Mouse (Mus musculus) forebrain, embryonic 16.5 days (tissue): ENCODE measurements around the gene Prkca. TPM values are rescaled to one million over a fixed set of nuclear protein-coding genes. Genes with fewer than 3 reads are reported as not detected.

Experiments
- ATAC-seq: fragments of 200-750 bp; cut with Nextera tagmentation; 2 replicates; pipeline ENCODE4 v1.8.0; 2017; ENCODE audit warnings: mild to moderate bottlenecking, moderate library complexity
- H3K27ac ChIP-seq: fragments of 300-500 bp; sonication (generic); 2 replicates; pipeline ENCODE4 v1.5.1; 2014; ENCODE audit warnings: low read length, control low read depth
- H3K27me3 ChIP-seq: fragments of 300-500 bp; sonication (generic); replicated peaks from 2 replicates; pipeline ENCODE4 v1.6.1; 2014; ENCODE audit warnings: low read length; ENCODE audit not compliant: control insufficient read depth, insufficient read depth
- H3K36me3 ChIP-seq: fragments of 300-500 bp; sonication (generic); 2 replicates; pipeline ENCODE4 v1.6.1; 2014; ENCODE audit not compliant: control insufficient read depth, insufficient read depth
- H3K4me1 ChIP-seq: fragments of 300-500 bp; sonication (generic); replicated peaks from 2 replicates; pipeline ENCODE4 v1.6.1; 2014; ENCODE audit warnings: low read length; ENCODE audit not compliant: control insufficient read depth, insufficient read depth
- H3K4me2 ChIP-seq: fragments of 300-500 bp; sonication (generic); 2 replicates; pipeline ENCODE4 v1.6.1; 2014; ENCODE audit warnings: mild to moderate bottlenecking, low read length, control low read depth
- H3K4me3 ChIP-seq: fragments of 300-500 bp; sonication (generic); replicated peaks from 2 replicates; pipeline ENCODE4 v1.5.1; 2014; ENCODE audit warnings: mild to moderate bottlenecking, low read length, control low read depth
- H3K9ac ChIP-seq: fragments of 300-500 bp; sonication (generic); replicated peaks from 2 replicates; pipeline ENCODE4 v1.6.1; 2014; ENCODE audit warnings: low read depth, low read length, control low read depth
- H3K9me3 ChIP-seq: fragments of 300-500 bp; sonication (generic); 2 replicates; pipeline ENCODE4 v1.6.1; 2016; ENCODE audit warnings: low read length; ENCODE audit not compliant: control insufficient read depth
- WGBS: fragments of 180-500 bp; shearing (Covaris S2); extraction: QIAGEN DNeasy Blood & Tissue Kit; methylation state at CpG from one replicate; pipeline ENCODE4 v1.1.7; 2014; 5-methylcytosine and 5-hydroxymethylcytosine counted together
- polyA plus RNA-seq: library from polyadenylated mRNA; unstranded; fragments of >200 nt; fragmentation: Nextera tagmentation; extraction: Ambion mirVana; gene quantifications from 2 replicates; pipeline ENCODE4 v1.2.1, GENCODE M21; 2015

The Prkca gene
- polyA plus RNA-seq, 1 experiment from 2014 or later, result 7.5 TPM

DNA sequence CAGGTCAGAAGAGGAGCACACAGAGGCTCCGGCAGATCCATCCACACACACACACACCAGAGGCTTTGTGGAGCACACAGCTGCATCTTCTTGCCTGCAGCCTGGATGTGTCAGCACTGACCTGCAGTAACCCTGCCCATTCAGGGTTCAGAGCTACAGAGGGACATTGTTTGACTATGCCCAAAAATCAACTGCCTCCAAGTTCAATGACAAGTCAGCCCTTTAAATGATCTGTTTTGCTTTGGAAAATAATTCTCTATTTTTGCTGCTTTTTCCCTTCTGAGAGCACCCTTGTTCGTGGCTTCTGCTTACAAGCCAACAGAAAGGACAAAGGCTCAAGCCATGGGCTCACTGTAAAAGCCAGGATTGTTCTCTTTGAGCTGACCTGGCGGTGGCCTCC is 322.8 kb downstream of the Prkca start:
- no peak overlapping the region for H3K9ac ChIP-seq
- no peak overlapping the region for H3K4me2 ChIP-seq
- no peak overlapping the region for H3K27ac ChIP-seq
- peaks cover 11% of the 10 kb centered on the region for H3K4me1 ChIP-seq
- ATAC-seq, result no peak
- no peak overlapping the region for H3K4me3 ChIP-seq
- WGBS, result 72% methylated on average over 3 of the region's 3 CpGs
- H3K36me3 ChIP-seq, result no peaks in the 10 kb centered on the region
- no peaks in the 10 kb centered on the region for H3K27me3 ChIP-seq
- no peaks in the 10 kb centered on the region for H3K9me3 ChIP-seq

DNA sequence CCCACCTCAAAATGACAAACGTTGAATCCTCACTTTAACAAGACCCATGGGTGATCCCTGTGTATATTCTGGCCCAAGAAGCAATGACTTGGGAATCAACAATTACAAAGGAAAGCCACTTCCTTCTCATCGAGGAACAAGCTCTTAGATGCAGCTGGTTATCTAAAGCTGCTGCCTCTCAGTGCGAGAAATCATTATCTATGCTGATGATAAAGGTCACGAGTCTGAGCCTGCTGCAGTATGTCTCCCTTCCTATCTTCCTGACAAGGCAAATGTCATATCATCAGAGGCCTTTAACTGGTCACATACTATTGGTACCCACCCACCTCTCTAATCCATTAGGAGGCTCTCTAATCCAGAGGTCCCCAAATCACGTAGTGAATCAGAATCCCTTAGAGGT is 328.4 kb downstream of the Prkca start:
- no peak overlapping the region for H3K27ac ChIP-seq
- no peaks in the 10 kb centered on the region for H3K4me1 ChIP-seq
- no peak overlapping the region for H3K9ac ChIP-seq
- H3K4me2 ChIP-seq, result no peak overlapping the region
- no peaks in the 10 kb centered on the region for H3K27me3 ChIP-seq
- H3K4me3 ChIP-seq, result no peak overlapping the region
- no peak for ATAC-seq
- 88% methylated on average over 5 of the region's 5 CpGs for WGBS
- no peaks in the 10 kb centered on the region for H3K9me3 ChIP-seq
- no peaks in the 10 kb centered on the region for H3K36me3 ChIP-seq

- Histone ChIP-seq H3K4me1 (no peaks in the 10 kb centered on the region), H3K9me3 (no peaks in the 10 kb centered on the region), H3K4me3 (no peak overlapping the region), H3K36me3 (no peaks in the 10 kb centered on the region), H3K9ac (no peak overlapping the region), H3K4me2 (no peak overlapping the region), H3K27me3 (no peaks in the 10 kb centered on the region), H3K27ac (no peak overlapping the region)
- 78% methylated on average over 5 of the region's 5 CpGs for WGBS
- no peak for ATAC-seq
Observed at GRCm38 (mm10) chr11:108013390-108013789, 330.3 kb downstream of the Prkca start.

GRCm38 (mm10) chr11:108010465-108010864 is 333.3 kb downstream of the Prkca start:
- Histone ChIP-seq H3K36me3 (no peaks in the 10 kb centered on the region), H3K27ac (no peak overlapping the region), H3K27me3 (no peaks in the 10 kb centered on the region), H3K9me3 (no peaks in the 10 kb centered on the region), H3K4me2 (no peak overlapping the region), H3K9ac (no peak overlapping the region), H3K4me1 (no peaks in the 10 kb centered on the region), H3K4me3 (no peak overlapping the region)
- WGBS, result 82% methylated on average over 4 of the region's 4 CpGs
- no peak for ATAC-seq

- 0 out of 2 replicates have a peak, but pooled peaks cover 3% of the 10 kb centered on the region for H3K4me1 ChIP-seq
- H3K9ac ChIP-seq, result no peak overlapping the region
- 81% methylated on average over 3 of the region's 3 CpGs for WGBS
- no peak overlapping the region for H3K27ac ChIP-seq
- H3K36me3 ChIP-seq, result no peaks in the 10 kb centered on the region
- H3K4me3 ChIP-seq, result no peak overlapping the region
- no peaks in the 10 kb centered on the region for H3K9me3 ChIP-seq
- no peaks in the 10 kb centered on the region for H3K27me3 ChIP-seq
- no peak overlapping the region for H3K4me2 ChIP-seq
- ATAC-seq, result no peak
Observed at GRCm38 (mm10) chr11:107998891-107999290, 344.8 kb downstream of the Prkca start.

DNA sequence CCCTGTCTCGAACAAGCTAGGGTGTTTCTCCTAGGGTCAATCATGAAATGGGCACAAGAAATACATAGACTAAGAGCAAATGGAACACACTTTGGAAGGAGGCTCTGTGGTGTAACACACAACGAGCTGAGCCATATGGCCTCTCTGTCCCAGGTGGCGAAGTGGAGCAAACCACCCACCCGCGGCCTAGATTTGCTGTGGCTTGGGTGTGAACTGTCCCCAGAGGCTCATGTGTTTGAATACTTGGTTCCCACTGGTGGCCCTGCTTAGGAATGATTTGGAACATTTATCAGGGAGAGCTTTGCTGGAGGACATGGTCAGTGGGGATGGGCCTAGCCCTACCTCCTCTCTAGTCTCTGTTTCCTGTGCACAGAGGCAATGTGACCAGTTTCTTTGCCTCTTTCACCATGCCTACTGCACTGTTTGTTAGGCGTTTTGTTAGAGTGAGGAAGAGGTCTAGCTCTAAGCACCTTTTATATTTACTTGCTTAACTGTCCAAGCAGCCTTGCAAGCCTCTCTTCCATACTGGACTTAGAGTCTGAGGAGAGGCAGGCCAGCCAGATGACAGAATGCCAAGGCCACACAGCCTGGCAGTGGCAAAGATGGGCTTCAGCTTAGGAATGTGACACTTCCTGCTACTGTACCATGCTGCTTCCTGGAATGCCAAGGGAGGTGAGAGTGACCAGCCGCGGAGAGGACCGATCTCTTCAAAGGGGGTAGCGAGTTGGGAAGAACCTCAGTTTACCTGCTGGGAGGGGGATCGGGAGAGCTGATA is 346.6 kb downstream of the Prkca start:
- H3K4me1 ChIP-seq, result peaks cover 3% of the 10 kb centered on the region; the same call in 1 of the 2 replicates
- ATAC-seq, result no peak
- 83% methylated on average over 11 of the region's 11 CpGs for WGBS
- H3K4me3 ChIP-seq, result no peak overlapping the region
- H3K36me3 ChIP-seq, result no peaks in the 10 kb centered on the region
- H3K27me3 ChIP-seq, result no peaks in the 10 kb centered on the region
- no peak overlapping the region for H3K4me2 ChIP-seq
- no peak overlapping the region for H3K27ac ChIP-seq
- no peak overlapping the region for H3K9ac ChIP-seq
- no peaks in the 10 kb centered on the region for H3K9me3 ChIP-seq

GRCm38 (mm10) chr11:107994487-107994886 is 349.2 kb downstream of the Prkca start:
- no peak overlapping the region for H3K4me3 ChIP-seq
- 50% methylated on average over 6 of the region's 6 CpGs for WGBS
- peaks cover 3% of the 10 kb centered on the region; the same call in 1 of the 2 replicates for H3K4me1 ChIP-seq
- H3K27ac ChIP-seq, result no peak overlapping the region
- ATAC-seq, result peak; percentile 54; the same call in 1 of the 2 replicates
- H3K36me3 ChIP-seq, result no peaks in the 10 kb centered on the region
- H3K4me2 ChIP-seq, result no peak overlapping the region
- H3K27me3 ChIP-seq, result no peaks in the 10 kb centered on the region
- no peak overlapping the region for H3K9ac ChIP-seq
- H3K9me3 ChIP-seq, result no peaks in the 10 kb centered on the region

GRCm38 (mm10) chr11:107993792-107994191 is 349.9 kb downstream of the Prkca start:
- no peak overlapping the region for H3K9ac ChIP-seq
- ATAC-seq, result no peak
- no peak overlapping the region for H3K27ac ChIP-seq
- no peaks in the 10 kb centered on the region for H3K9me3 ChIP-seq
- peaks cover 3% of the 10 kb centered on the region; the same call in 1 of the 2 replicates for H3K4me1 ChIP-seq
- no peak overlapping the region for H3K4me2 ChIP-seq
- no peaks in the 10 kb centered on the region for H3K36me3 ChIP-seq
- no peak overlapping the region for H3K4me3 ChIP-seq
- no peaks in the 10 kb centered on the region for H3K27me3 ChIP-seq
- WGBS, result 85% methylated on average over 2 of the region's 3 CpGs

DNA sequence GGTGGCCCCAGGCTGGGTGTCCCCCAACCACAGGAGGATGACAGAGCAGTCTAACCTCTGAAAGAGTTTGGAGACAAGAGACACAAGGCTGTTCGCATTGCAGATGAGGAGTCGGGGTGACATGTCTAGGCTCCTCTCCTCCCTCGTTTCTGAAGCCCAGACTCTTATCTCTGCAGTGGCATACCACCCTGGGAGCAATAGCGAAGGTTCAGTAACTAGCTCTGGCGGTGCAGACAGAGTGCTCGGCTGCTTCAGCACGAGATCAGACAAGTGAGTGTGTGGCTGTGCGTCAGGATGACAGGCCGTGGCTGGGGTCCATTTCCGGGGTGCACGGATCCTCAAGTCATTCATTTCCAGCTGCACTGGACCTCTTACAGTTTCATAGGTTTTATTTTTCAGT is 351.2 kb downstream of the Prkca start:
- no peak for ATAC-seq
- 47% methylated on average over 11 of the region's 11 CpGs for WGBS
- no peaks in the 10 kb centered on the region for H3K36me3 ChIP-seq
- no peaks in the 10 kb centered on the region for H3K27me3 ChIP-seq
- no peak overlapping the region for H3K4me2 ChIP-seq
- no peak overlapping the region for H3K9ac ChIP-seq
- peaks cover 3% of the 10 kb centered on the region; the same call in 1 of the 2 replicates for H3K4me1 ChIP-seq
- no peak overlapping the region for H3K4me3 ChIP-seq
- H3K9me3 ChIP-seq, result no peaks in the 10 kb centered on the region
- no peak overlapping the region for H3K27ac ChIP-seq
